Mouse (Mus musculus) central nervous system, embryonic 11.5 days (tissue): ENCODE results near the gene Trim43c. TPM values are rescaled to one million over a fixed set of nuclear protein-coding genes. Genes with fewer than 3 reads are reported as not detected.

ENCODE experiments used
- polyA plus RNA-seq: library from polyadenylated mRNA; depleted of rRNA; stranded (reverse); fragments of >200 nt; gene quantifications from 2 replicates; pipeline ENCODE4 v1.2.3, GENCODE M21; 2012; rRNA removed

Trim43c gene
- polyA plus RNA-seq = not detected in 2 replicates

DNA sequence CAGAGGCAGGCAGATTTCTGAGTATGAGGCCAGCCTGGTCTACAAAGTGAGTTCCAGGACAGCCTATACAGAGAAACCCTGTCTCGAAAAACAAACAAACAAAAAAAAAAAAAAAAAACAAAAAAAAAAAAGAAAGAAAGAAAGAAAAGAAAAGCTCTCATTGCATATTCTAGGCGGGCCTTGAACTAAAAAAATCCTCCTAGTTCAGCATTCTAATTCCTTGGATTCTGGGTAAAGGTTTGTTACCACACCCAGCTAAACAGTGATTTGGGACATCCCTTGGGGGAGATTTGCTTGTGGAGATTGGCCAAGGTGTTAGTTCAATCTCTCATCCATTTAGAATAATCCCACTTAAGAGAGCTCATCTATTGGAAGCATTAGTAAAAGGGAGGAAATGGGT, at the start of gene Trim43c:
Gene Trim43c, plus strand, starts transcription at position 301 of the 400 bp plus-strand sequence.

Other genes with a start within 250 kb of the Trim43c start
- gene Mthfsl, start 118.9 kb upstream of the Trim43c start, polyA plus RNA-seq = 13.4 and 21.6 TPM in 2 replicates
- gene Bcl2a1d, start 107.2 kb upstream of the Trim43c start, polyA plus RNA-seq = 0.11 TPM in 1 of 2 replicates, not detected in the other
- 0.20 TPM in 1 of 2 replicates, not detected in the other for gene Bcl2a1a, start 117.7 kb downstream of the Trim43c start, polyA plus RNA-seq